Mouse (Mus musculus) heart, embryonic 12.5 days (tissue): ENCODE results near the gene Hsd17b14. TPM values are rescaled to one million over a fixed set of nuclear protein-coding genes. Genes with fewer than 3 reads are reported as not detected.

Experiments used
- ATAC-seq: fragments of 200-750 bp; cut with Nextera tagmentation; 2 replicates; pipeline ENCODE4 v1.8.0; 2017; ENCODE audit warnings: moderate TSS enrichment, moderate library complexity; ENCODE audit not compliant: insufficient number of reproducible peaks, low FRiP score
- H3K27ac ChIP-seq: fragments of 300-500 bp; sonication (generic); 2 replicates; pipeline ENCODE4 v1.5.1; 2016; ENCODE audit warnings: mild to moderate bottlenecking, moderate library complexity; ENCODE audit not compliant: poor library complexity, severe bottlenecking
- H3K27me3 ChIP-seq: fragments of 300-500 bp; sonication (generic); replicated peaks from 2 replicates; pipeline ENCODE4 v1.6.1; 2016; ENCODE audit warnings: mild to moderate bottlenecking, moderate library complexity
- H3K36me3 ChIP-seq: fragments of 300-500 bp; sonication (generic); 2 replicates; pipeline ENCODE4 v1.6.1; 2016; ENCODE audit warnings: mild to moderate bottlenecking, moderate library complexity
- H3K4me1 ChIP-seq: fragments of 300-500 bp; sonication (generic); replicated peaks from 2 replicates; pipeline ENCODE4 v1.6.1; 2016; ENCODE audit warnings: mild to moderate bottlenecking
- H3K4me2 ChIP-seq: fragments of 300-500 bp; sonication (generic); 2 replicates; pipeline ENCODE4 v1.6.1; 2016; ENCODE audit warnings: mild to moderate bottlenecking, moderate library complexity
- H3K4me3 ChIP-seq: fragments of 300-500 bp; sonication (generic); 2 replicates; pipeline ENCODE4 v1.5.1; 2016; ENCODE audit warnings: mild to moderate bottlenecking
- H3K9ac ChIP-seq: fragments of 300-500 bp; sonication (generic); 2 replicates; pipeline ENCODE4 v1.6.1; 2016; ENCODE audit warnings: mild to moderate bottlenecking, moderate library complexity
- H3K9me3 ChIP-seq: fragments of 300-500 bp; sonication (generic); replicated peaks from 2 replicates; pipeline ENCODE4 v1.6.1; 2016; ENCODE audit warnings: mild to moderate bottlenecking, moderate library complexity
- WGBS: fragments of 180-500 bp; shearing (Covaris S2); methylation state at CpG from one replicate; pipeline ENCODE4 v1.1.7; 2016; 5-methylcytosine and 5-hydroxymethylcytosine counted together
- polyA plus RNA-seq: library from polyadenylated mRNA; unstranded; fragments of >200 nt; fragmentation: Nextera tagmentation; extraction: Ambion mirVana; gene quantifications from 2 replicates; pipeline ENCODE4 v1.2.1, GENCODE M21; 2016

The Hsd17b14 gene
- polyA plus RNA-seq, 1 experiment from 2014 or later = 0.70 TPM

DNA sequence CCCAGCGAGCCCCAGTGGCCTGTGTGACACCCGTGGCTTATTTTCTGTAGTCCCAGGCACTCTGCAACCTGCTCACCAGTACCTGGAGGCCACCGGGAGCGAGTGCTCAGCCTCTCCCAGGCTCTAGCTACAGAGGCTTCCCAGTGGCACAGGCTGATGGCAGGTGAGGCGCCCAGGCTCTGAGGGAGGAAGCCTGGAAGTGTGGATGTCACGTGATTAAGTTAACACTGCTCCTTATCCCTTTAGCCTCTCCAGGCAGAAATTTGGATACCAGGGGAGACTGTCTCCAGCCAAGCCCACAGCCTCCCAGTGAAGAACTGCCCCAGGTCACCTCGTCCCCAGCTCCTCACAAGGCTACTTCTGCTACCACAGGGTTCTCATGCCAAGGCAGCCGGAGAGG lies 1.2 kb upstream of the Hsd17b14 start:
- Histone ChIP-seq H3K27me3 (0 out of 2 replicates have a peak, but pooled peaks cover 3% of the 10 kb centered on the region), H3K27ac (no peak overlapping the region)
- 50% methylated on average over 8 of the region's 8 CpGs for WGBS

DNA sequence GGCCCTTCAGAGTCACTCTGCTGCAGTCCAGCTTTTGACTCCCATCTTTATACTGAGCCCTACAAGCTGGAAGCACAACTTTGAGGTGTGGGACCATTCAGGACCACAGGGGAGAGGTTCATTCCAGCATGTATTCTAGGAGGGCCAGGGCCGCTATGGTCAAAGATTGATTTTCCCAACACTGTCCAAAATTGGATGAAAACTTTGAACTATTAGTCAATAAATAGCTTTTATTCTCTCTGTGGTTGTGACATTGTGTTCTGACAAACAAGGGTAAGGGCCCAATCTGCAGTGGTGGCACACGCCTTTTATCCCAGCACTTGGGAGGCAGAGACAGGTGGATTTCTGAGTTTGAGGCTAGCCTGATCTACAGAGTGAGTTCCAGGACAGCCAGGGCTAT lies 703 bp upstream of the Hsd17b14 start:
- no peaks in the 10 kb centered on the region for H3K9me3 ChIP-seq
- 86% methylated on average over 2 of the region's 2 CpGs for WGBS
- H3K4me2 ChIP-seq = no peak overlapping the region
- no peaks in the 10 kb centered on the region for H3K36me3 ChIP-seq
- ATAC-seq = no peak
- H3K4me1 ChIP-seq = peaks cover 14% of the 10 kb centered on the region; the same call in 1 of the 2 replicates
- no peak overlapping the region for H3K9ac ChIP-seq
- H3K27me3 ChIP-seq = 0 out of 2 replicates have a peak, but pooled peaks cover 3% of the 10 kb centered on the region
- H3K4me3 ChIP-seq = no peak overlapping the region
- H3K27ac ChIP-seq = no peak overlapping the region

More for the DNA sequence above, 1.2 kb upstream of the Hsd17b14 start:
- H3K4me2 ChIP-seq = no peak overlapping the region
- no peak; the same call in 1 of the 2 replicates for ATAC-seq
- no peak overlapping the region for H3K9ac ChIP-seq
- no peaks in the 10 kb centered on the region for H3K36me3 ChIP-seq
- 0 out of 2 replicates have a peak, but pooled peaks cover 14% of the 10 kb centered on the region for H3K4me1 ChIP-seq
- no peak overlapping the region for H3K4me3 ChIP-seq
- H3K9me3 ChIP-seq = no peaks in the 10 kb centered on the region

DNA sequence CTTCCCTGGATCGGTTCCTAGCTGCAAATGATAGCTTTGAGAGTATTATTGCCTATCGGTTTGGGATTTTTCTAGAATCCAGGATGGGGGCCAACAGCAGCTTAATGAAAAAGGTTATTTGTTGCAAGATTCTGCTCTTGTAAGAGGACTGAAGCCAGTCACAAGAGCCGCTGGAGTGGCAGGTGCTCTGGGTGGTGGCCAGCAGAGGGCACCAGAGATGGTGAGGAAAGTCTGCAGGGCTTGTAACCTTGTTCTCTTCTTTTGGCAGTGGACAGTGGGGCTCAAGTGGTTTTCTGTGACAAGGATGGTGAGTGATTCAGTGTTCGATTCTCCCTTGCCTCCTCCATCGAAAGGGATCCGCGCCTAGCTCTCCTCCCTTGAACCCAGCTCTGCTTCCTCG lies 1.1 kb downstream of the Hsd17b14 start:
- no peaks in the 10 kb centered on the region for H3K9me3 ChIP-seq
- no peak for ATAC-seq
- no peak overlapping the region for H3K27ac ChIP-seq
- 0 out of 2 replicates have a peak, but pooled peaks cover 3% of the 10 kb centered on the region for H3K27me3 ChIP-seq
- H3K36me3 ChIP-seq = no peaks in the 10 kb centered on the region
- no peak overlapping the region for H3K4me3 ChIP-seq
- no peak overlapping the region for H3K9ac ChIP-seq
- no peak overlapping the region for H3K4me2 ChIP-seq
- WGBS = 19% methylated on average over 8 of the region's 8 CpGs
- peaks cover 13% of the 10 kb centered on the region; the same call in 1 of the 2 replicates for H3K4me1 ChIP-seq

DNA sequence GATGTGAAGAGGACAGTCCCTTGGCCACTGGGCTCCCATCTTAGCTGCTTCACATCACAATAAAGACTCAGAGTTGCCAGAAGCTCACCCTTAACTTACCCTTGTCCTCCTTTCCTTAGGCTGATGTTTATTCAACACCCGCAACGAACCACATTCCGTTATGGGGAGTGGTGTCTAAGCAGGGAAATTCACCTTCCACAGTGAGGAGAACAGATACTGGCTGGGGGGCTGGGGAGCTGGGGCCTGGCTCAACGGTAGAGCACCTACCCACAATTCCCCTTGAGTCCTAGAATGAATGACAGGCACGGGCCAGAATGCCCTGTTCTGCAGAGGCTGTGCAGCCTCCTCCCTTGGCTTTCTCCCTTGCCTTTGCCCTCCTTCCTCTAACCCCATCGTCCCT lies 4.2 kb downstream of the Hsd17b14 start:
- Histone ChIP-seq H3K9ac (peak overlapping the region; percentile 43; the same call in 1 of the 2 replicates), H3K36me3 (no peaks in the 10 kb centered on the region), H3K9me3 (no peaks in the 10 kb centered on the region), H3K27me3 (0 out of 2 replicates have a peak, but pooled peaks cover 3% of the 10 kb centered on the region), H3K4me3 (no peak overlapping the region), H3K4me1 (peaks cover 12% of the 10 kb centered on the region), H3K27ac (no peak overlapping the region), H3K4me2 (no peak overlapping the region)
- ATAC-seq = no peak
- 43% methylated on average over 5 of the region's 6 CpGs for WGBS

DNA sequence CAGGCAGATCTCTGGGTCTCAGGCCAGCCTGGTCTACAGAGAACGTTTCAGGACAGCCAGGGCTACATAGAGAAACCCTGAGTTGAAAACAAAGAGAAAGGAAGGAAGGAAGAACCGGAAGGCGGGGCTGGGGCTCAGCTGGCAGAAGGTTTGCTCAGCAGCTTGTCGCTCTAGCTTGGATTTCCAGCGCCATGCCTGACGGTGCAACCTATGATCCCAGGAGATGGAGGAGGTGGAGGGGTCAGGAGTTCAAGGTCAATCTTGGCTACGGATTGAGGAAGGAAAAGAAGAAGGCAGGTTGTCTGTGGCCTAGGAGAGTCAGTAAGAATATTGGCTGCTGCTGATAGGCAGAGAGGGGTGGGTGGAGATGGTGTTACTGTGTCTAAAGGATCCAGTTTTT lies 5.5 kb downstream of the Hsd17b14 start:
- 73% methylated on average over 7 of the region's 7 CpGs for WGBS
- no peak overlapping the region for H3K4me3 ChIP-seq
- peaks cover 12% of the 10 kb centered on the region for H3K4me1 ChIP-seq
- no peak for ATAC-seq
- no peaks in the 10 kb centered on the region for H3K9me3 ChIP-seq
- H3K9ac ChIP-seq = no peak overlapping the region
- no peak overlapping the region for H3K4me2 ChIP-seq
- H3K36me3 ChIP-seq = no peaks in the 10 kb centered on the region
- H3K27me3 ChIP-seq = no peaks in the 10 kb centered on the region
- H3K27ac ChIP-seq = no peak overlapping the region

DNA sequence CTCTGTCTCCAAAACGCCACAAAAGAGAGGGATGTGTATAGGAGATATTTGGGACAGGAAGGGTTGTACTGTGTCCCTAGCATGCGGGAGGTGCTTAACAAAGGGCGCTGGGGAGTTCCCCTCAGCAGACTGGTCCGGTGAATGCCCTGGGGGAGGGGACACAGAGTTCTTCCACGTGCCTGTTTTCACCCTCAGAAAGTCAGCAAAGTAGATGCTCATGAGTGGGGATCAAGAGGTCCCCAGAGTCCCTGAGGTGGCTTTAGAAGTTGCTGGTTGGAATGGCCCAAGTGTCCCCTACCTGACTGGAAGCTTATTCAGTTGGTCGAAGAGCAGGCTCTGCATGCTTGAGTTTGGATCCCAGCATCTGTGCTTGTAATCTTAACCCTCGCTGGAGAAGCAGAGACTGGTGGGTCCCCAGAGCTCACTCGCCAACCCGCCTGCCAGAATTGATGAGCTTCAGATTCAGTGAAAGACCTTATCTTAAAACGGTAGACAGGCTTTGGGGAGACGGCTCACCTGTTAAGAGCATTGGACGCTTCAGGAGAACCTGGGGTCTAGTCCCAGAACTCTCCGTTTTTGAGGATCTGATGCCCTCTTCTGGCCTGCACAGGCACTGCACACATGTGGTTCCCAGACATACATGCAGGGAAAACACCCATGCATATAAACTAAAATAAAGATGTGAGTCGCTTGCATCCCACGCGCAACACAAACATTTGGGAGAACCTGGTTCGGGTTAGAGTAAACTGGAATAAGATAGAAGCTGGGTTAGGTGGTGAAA lies 6.3 kb downstream of the Hsd17b14 start:
- H3K27ac ChIP-seq = no peak overlapping the region
- peak overlapping the region; percentile 43 for H3K4me2 ChIP-seq
- no peak overlapping the region for H3K4me3 ChIP-seq
- H3K27me3 ChIP-seq = no peaks in the 10 kb centered on the region
- 23% methylated on average over 17 of the region's 17 CpGs for WGBS
- no peak overlapping the region for H3K9ac ChIP-seq
- no peaks in the 10 kb centered on the region for H3K36me3 ChIP-seq
- no peaks in the 10 kb centered on the region for H3K9me3 ChIP-seq
- peaks cover 10% of the 10 kb centered on the region for H3K4me1 ChIP-seq
- ATAC-seq = no peak

DNA sequence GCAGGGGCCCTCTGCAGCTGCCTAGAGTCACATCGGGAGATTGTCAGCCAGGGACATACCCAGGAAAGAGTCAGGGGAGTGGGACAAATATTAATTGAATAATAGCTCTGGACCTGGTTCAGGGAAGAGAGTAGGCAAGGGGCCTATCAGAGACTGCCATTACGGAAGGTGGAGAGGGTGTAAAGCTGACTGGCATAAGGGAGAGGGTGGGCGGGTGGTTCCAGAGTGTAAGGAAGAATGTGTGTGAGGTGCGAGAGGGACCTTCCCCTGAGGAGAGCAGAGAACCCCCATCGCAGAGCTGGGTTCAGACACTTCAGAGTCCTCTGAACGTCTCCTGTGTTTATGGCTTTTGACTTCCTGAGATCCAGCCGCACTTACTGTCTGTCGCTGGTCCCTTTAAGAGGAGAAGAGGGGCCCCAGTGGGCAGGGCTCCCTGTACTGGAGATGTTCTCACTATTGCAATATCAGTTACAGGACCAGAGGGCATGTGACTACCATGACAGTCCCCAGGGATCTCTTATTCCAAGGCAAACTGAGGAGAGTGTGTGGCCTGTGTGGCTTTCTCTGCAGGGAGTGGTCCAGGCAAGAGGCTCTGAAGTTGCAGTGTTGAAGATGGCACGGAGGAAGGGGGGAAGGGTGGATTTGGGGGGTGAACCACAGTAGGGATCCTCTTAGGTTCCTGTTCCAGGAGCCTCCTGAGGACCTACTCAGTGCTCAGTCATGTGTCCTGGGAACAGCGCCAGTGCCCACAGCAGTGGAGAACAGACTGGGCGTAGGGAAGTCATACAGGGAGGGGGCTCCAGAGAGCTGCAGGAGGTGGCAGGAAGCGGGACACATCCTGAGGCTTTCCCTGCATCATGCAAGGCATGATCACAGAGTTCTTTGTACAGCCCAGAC lies 7.2 kb downstream of the Hsd17b14 start:
- Histone ChIP-seq H3K4me2 (peak overlapping the region; percentile 43), H3K27ac (no peak overlapping the region), H3K4me1 (peaks cover 9% of the 10 kb centered on the region), H3K36me3 (no peaks in the 10 kb centered on the region), H3K9ac (peak overlapping the region; percentile 43; the same call in 1 of the 2 replicates), H3K9me3 (no peaks in the 10 kb centered on the region), H3K4me3 (no peak overlapping the region), H3K27me3 (no peaks in the 10 kb centered on the region)
- WGBS = 48% methylated on average over 12 of the region's 12 CpGs
- ATAC-seq = peak; percentile 20; the same call in 1 of the 2 replicates

DNA sequence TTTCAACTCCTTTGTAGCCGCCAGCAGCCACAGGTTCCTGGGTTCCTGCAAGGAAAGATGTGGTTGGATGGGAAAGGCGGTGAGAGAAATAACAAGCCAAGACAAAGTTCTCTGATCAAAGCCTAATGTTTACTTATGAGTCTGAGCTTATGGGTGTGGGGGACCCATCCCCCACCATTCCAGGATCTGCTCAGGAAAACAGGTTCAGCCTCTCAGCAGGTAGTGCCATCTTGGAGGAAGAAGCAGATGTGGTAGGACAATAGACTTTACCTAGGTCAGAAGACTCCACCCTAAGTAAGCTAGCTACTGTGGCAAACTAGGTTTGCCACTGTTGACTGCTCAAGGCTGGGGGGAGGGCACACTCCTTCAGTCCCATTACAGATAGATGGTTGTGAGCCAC lies 10.1 kb downstream of the Hsd17b14 start:
- H3K36me3 ChIP-seq = no peaks in the 10 kb centered on the region
- no peak overlapping the region for H3K4me3 ChIP-seq
- H3K9me3 ChIP-seq = no peaks in the 10 kb centered on the region
- H3K9ac ChIP-seq = no peak overlapping the region
- ATAC-seq = no peak
- H3K4me2 ChIP-seq = no peak overlapping the region
- no peak overlapping the region for H3K27ac ChIP-seq
- 66% methylated on average over 2 of the region's 2 CpGs for WGBS
- H3K27me3 ChIP-seq = no peaks in the 10 kb centered on the region
- peaks cover 26% of the 10 kb centered on the region for H3K4me1 ChIP-seq

DNA sequence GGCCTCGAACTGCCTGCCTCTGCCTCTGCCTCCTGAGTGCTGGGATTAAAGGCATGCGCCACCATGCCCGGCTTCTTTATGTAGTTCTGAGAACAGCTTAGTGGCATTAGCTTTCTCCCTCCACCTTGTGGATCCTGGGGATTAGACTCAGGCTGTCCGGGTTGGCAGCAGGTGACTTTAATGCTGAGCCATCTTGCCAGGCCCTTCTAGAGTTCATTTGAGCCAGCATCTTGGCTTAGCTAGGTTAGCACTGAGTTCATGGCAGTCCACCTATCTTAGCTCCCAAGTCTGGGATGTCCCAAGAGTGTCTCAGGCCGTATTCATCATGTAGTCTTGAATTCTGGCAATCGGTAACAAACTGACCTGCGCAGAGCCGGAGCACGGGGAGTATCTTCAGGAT lies 10.8 kb downstream of the Hsd17b14 start:
- Histone ChIP-seq H3K9me3 (no peaks in the 10 kb centered on the region), H3K4me1 (peaks cover 26% of the 10 kb centered on the region), H3K36me3 (no peaks in the 10 kb centered on the region), H3K27ac (no peak overlapping the region), H3K27me3 (no peaks in the 10 kb centered on the region), H3K4me2 (no peak overlapping the region), H3K4me3 (no peak overlapping the region), H3K9ac (no peak overlapping the region)
- ATAC-seq = no peak
- 90% methylated on average over 9 of the region's 9 CpGs for WGBS

DNA sequence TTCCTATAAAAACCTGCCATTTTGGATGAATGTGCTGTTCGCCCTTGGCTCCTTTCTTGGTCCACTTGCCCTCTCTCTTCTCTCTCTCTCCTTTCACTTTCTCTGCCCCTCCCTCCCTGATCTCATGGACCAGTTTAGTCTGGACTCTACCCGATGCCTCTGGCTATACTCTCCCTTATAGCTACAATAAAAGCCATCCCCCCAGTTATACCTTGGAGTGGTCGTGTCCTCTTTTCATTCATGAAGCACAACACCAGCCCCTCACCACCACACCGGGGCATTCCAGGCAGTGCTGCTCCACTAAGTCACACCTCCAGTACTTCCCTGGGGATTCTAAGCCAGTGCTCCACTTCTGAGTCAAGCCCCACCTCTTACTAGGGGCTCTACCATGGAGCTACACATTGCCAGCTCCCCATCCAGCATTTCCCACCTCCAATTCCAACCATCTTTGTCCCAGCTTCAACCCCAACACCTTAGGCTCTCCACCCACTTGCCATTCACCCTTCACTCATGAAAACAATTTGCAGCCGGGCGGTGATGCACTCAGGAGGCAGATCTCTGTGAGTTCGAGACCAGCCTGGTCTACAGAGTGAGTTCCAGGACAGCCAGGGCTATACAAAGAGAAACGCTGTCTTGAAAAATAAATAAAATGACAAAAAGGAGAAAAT lies 12.6 kb downstream of the Hsd17b14 start:
- Histone ChIP-seq H3K9me3 (no peaks in the 10 kb centered on the region), H3K4me3 (peak overlapping the region; percentile 56; the same call in 1 of the 2 replicates), H3K9ac (no peak overlapping the region), H3K27ac (peak overlapping the region; percentile 82), H3K4me2 (peak overlapping the region; percentile 86), H3K36me3 (no peaks in the 10 kb centered on the region), H3K4me1 (peaks cover 34% of the 10 kb centered on the region), H3K27me3 (no peaks in the 10 kb centered on the region)
- no peak for ATAC-seq
- 61% methylated on average over 8 of the region's 8 CpGs for WGBS
